Mouse (Mus musculus) cerebellum, adult 2 months (tissue): ENCODE results near the gene Ank2. TPM values are rescaled to one million over a fixed set of nuclear protein-coding genes. Genes with fewer than 3 reads are reported as not detected.

Experiments
- DNase-seq, 2 experiments: peaks; one replicate each; pipeline ENCODE4 v3.0.0; 2021
- H3K27ac ChIP-seq: fragments of 200-500 bp; 2 replicates; pipeline ENCODE4 v1.5.1; 2012; ENCODE audit warnings: low read length, control low read depth, inconsistent platforms; ENCODE audit not compliant: insufficient read depth
- H3K27me3 ChIP-seq: fragments of 200-500 bp; 2 replicates; pipeline ENCODE4 v1.6.1; 2012; ENCODE audit warnings: inconsistent platforms, mild to moderate bottlenecking, low read length, moderate library complexity; ENCODE audit not compliant: control insufficient read depth, insufficient read depth
- H3K4me1 ChIP-seq: fragments of 200-500 bp; 2 replicates; pipeline ENCODE4 v1.6.1; 2011; ENCODE audit warnings: low read length; ENCODE audit not compliant: control insufficient read depth, insufficient read depth
- H3K4me3 ChIP-seq: fragments of 200-500 bp; replicated peaks from 2 replicates; pipeline ENCODE3; 2011; ENCODE audit warnings: mild to moderate bottlenecking, low read depth, low read length, control low read depth; ENCODE audit not compliant: insufficient read depth
- CTCF ChIP-seq: fragments of 200-500 bp; IDR thresholded peaks from 2 replicates; pipeline ENCODE4 v1.5.1; 2011; ENCODE audit warnings: low read depth, mild to moderate bottlenecking, control low read depth, low read length, moderate library complexity, borderline replicate concordance; ENCODE audit not compliant: insufficient read depth
- POLR2A ChIP-seq: fragments of 200-500 bp; IDR thresholded peaks from 2 replicates; pipeline ENCODE4 v1.6.1; 2011; ENCODE audit warnings: low read length, control low read depth, borderline replicate concordance; ENCODE audit not compliant: insufficient read depth
- WGBS: fragments of 180-500 bp; shearing (Covaris S2); methylation state at CpG from one replicate; pipeline ENCODE4 v1.1.7; 2018; 5-methylcytosine and 5-hydroxymethylcytosine counted together
- polyA plus RNA-seq: library from polyadenylated mRNA; depleted of rRNA; stranded (reverse); fragments of >200 nt; gene quantifications from 2 replicates; pipeline ENCODE4 v1.2.3, GENCODE M21; 2012; rRNA removed

Gene Ank2
- polyA plus RNA-seq = 446 and 457 TPM in 2 replicates

DNA sequence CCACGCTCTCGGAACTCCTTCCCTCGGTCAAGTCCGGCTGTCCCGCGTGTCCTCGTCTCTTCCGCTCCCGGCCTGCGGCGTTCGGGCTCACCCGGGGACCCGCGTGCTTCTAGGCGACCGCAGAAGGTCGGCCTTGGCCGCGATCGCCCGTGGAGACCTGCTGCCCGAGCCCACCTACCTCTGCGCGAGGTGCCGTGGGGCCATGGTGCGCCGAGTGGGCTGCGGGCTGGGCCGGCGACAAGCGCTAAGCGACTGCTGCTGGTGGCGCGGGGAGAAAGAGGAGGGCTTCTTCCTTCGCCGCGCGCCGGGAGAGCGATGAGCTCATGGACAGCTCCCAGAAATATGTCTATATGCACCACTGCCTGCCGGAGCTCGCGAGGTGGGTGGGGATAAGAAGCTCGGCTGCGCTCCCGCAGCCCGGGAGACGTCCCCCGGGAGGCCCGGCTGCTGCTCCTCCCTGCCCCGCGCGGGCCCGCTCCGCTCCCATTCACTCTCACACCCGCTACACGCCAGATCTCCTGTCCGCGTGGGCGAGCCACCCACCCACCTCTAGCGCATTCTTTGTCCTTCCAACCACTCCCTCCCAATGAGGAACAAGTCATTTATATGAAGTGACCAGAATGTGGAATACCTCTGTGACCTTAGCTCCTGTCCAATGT is at the start of gene Ank2:
Gene Ank2 (minus strand): TSS at position 609 of the 659 bp plus-strand sequence.
- peak; percentile 57 to 66 for DNase-seq
- Histone ChIP-seq H3K27me3 (no peaks in the 10 kb centered on the region), H3K27ac (0 out of 2 replicates have a peak within 1 kb of the TSS, but pooled peaks have one; percentile 4), H3K4me1 (peaks cover 5% of the 10 kb centered on the region; the same call in 1 of the 2 replicates), H3K4me3 (peak within 1 kb of the TSS; percentile 79)
- TF ChIP-seq POLR2A (peak; percentile 34; the same call in 1 of the 2 replicates), CTCF (no peak)
- 1% methylated on average over 61 of the region's 62 CpGs for WGBS

DNA sequence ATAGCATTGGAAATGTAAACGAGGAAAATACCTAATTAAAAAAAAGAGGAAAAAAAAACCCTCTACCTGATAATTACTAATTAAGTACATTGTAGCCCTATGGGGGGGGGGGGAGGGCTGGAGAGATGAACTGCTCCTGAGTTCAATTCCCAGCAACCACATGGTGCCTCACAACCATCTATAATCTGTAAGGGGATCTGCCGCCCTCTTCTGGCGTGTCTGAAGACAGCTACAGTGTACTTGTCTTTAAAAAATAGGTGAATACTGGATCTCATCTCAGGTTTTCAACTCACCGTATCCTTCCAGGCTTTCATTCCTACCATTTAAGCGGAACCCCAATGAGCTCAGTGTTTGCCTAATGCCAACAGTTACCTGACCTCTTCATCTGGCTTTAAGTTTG is 48.7 kb upstream of the Ank2 start:
- H3K4me1 ChIP-seq = no peaks in the 10 kb centered on the region
- no peak overlapping the region for H3K4me3 ChIP-seq
- DNase-seq = peak in 1 of 2 experiments; percentile 9
- no peak overlapping the region for H3K27ac ChIP-seq
- no peaks in the 10 kb centered on the region for H3K27me3 ChIP-seq
- TF ChIP-seq CTCF = no peak; the same call in 1 of the 2 replicates
- 39% methylated on average over 5 of the region's 5 CpGs for WGBS

DNA sequence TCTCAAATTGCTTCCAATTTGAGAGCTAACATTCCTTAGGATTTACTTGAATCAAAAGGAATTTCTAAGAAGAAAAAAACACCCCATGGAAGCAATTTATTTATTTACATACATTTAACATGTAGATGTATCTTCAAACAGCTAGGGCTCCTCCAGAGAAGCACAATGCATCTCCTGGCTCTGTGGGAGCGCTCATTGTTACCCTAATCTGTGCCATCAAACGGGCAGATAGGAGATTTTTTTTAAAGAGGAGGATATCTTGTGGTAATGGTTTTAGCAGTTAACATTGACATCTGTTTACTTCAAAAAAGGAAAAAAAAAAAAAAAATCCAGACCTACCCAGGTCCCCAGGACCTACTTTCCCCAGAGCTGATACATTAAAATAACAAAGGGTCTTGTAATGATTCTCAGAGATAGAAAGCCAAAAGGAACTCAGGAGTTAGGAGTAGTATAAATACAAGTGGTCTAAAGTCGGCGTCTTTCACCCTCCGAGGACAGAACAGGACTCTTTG is 45.5 kb upstream of the Ank2 start:
- WGBS = 29% methylated on average over 5 of the region's 5 CpGs
- no peak overlapping the region for H3K4me3 ChIP-seq
- no peaks in the 10 kb centered on the region for H3K27me3 ChIP-seq
- no peak for DNase-seq
- H3K4me1 ChIP-seq = no peaks in the 10 kb centered on the region
- no peak for TF ChIP-seq CTCF
- no peak for TF ChIP-seq POLR2A
- no peak overlapping the region for H3K27ac ChIP-seq

DNA sequence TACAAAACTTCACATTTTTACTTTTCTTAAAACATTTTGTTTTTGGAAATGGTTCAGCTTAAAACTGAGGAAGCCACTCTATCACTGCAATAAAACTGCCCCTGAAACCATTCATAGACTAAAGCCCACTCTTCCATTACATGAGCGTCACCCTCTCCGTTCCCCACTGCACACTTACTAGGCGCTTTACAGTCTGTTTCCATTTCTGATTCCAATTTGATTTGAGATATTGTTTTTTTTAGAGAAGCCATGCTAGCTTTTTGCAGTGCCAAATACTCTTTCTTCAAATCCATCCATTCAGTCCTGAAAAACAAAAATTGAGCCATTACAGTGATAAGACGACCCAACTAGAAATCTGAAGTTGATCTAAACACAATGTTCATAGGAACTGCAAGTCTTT is 44.8 kb upstream of the Ank2 start:
- H3K4me3 ChIP-seq = no peak overlapping the region
- 83% methylated on average over 4 of the region's 4 CpGs for WGBS
- H3K27me3 ChIP-seq = no peaks in the 10 kb centered on the region
- TF ChIP-seq POLR2A (no peak), CTCF (no peak)
- H3K27ac ChIP-seq = no peak overlapping the region
- DNase-seq = no peak
- H3K4me1 ChIP-seq = no peaks in the 10 kb centered on the region

DNA sequence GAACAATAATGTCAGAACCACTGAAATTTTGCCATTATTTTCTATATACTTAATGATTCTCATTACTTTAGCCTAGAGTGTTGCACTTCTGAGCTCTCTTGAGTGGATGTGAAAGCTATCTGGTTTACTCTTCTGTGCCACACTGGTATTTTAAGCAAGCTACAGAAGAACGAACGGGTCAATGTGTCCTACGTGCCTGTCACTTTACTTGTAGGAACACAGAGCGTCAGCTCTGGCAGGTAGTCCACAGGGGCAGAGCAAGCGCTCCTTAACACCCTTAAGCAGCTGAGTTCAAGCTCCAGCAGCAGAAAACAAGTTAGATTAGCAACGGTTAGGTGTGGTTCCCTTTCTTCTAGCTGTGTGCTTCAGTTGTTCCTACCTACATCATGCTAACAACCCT is 40.0 kb upstream of the Ank2 start:
- no peaks in the 10 kb centered on the region for H3K4me1 ChIP-seq
- TF ChIP-seq POLR2A (no peak), CTCF (no peak)
- H3K27me3 ChIP-seq = no peaks in the 10 kb centered on the region
- no peak for DNase-seq
- WGBS = 75% methylated on average over 6 of the region's 6 CpGs
- no peak overlapping the region for H3K4me3 ChIP-seq
- no peak overlapping the region for H3K27ac ChIP-seq

DNA sequence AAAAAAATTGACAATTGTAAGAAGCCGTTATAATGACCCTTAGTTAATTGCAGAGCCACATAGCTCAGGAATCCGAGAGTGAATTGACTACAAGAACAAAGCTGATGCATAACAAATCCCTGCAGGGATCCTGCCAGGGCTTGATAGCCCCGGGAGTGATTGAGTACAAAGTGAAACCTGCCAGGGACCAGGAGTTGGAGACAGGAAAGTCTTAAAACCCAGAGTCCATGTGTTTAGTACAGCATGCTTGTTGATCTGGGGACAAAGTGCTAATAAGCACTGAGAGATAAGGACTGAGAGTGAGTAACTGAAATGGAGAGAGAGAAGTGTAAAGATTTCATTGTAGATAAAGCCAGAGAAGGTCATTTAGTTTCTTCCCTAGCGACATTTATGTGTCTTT is 31.1 kb upstream of the Ank2 start:
- 18% methylated on average over 4 of the region's 4 CpGs for WGBS
- no peak for TF ChIP-seq POLR2A
- TF ChIP-seq CTCF = no peak
- H3K27me3 ChIP-seq = no peaks in the 10 kb centered on the region
- no peak for DNase-seq
- no peak overlapping the region for H3K27ac ChIP-seq
- 0 out of 2 replicates have a peak, but pooled peaks cover 3% of the 10 kb centered on the region for H3K4me1 ChIP-seq
- H3K4me3 ChIP-seq = no peak overlapping the region

DNA sequence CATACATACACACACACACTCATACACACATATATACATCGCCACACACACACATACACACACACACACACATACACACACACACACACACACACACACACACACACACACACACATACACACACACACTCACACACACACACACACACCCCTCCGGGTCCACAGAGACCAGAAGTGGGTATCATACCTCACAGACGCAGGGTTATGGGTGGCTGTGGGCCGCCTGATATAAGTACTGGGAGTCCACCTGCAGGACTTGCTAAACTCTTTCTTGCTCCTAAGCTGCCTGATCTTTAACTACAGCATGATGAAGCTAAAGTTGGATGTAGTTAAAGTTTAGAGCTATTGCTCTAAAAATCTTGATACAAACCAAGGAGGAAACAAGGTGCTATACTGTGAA is 30.7 kb upstream of the Ank2 start:
- Histone ChIP-seq H3K27ac (no peak overlapping the region), H3K4me1 (0 out of 2 replicates have a peak, but pooled peaks cover 3% of the 10 kb centered on the region), H3K4me3 (no peak overlapping the region), H3K27me3 (no peaks in the 10 kb centered on the region)
- TF ChIP-seq CTCF (no peak), POLR2A (no peak)
- no peak for DNase-seq
- 85% methylated on average over 4 of the region's 4 CpGs for WGBS

DNA sequence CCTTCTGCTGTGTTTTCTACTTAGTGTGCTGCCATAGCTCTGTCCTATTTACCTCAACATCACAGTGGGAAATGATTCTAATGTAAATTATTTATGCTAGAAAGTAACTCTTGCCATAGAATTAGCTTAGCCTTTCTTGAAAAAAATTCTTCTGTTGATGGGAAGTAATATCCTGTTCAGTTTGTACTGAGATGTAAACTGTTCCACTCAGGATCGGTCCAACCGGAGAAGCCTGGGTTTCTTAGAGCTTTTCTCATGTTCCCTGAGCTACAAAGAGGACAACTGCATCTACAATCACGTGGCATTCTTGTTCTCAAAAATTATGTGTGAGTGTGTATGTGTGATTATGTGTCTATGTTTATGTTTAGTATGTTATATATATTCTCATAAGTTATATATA is 30.1 kb upstream of the Ank2 start:
- Histone ChIP-seq H3K4me1 (0 out of 2 replicates have a peak, but pooled peaks cover 3% of the 10 kb centered on the region), H3K4me3 (no peak overlapping the region), H3K27ac (no peak overlapping the region), H3K27me3 (no peaks in the 10 kb centered on the region)
- DNase-seq = no peak
- 84% methylated on average over 3 of the region's 3 CpGs for WGBS
- TF ChIP-seq POLR2A = no peak
- TF ChIP-seq CTCF = no peak
